Mouse (Mus musculus) induced T-regulatory cell, adult 2 months (primary cell): ENCODE results near the gene Rapgef6.
"Not testable (repeated sequence)": the region's sequence is repeated elsewhere in the genome, so short reads cannot be mapped to it uniquely, and the experiment has no call there.

Experiments used
- DNase-seq: peaks from one replicate; pipeline ENCODE4 v3.0.0-alpha.2; 2012; ENCODE audit warnings: low read depth

Gene Rapgef6

DNA sequence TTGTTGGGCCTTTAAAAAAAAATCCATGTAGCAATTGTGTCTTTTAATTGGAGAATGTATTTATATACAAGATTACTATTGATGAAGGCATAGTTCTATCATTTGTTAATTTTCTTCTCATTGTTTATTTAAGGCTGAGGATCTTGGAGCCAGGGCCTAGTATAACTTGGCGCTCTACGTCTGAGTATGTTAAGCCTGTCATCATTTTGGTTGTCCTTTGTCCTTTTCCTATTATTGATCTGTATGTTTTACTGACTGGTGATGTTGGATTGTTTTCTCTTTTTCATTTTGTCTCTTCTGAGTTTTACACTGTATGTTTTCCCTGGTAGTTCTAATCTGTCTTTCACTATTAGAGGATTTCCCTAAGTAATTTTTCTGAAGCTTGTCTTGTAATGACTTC lies 52.1 kb downstream of the Rapgef6 start:
- no peak for DNase-seq

- DNase-seq, result no peak
Measured at GRCm38 (mm10) chr11:54592585-54592984, 69.9 kb downstream of the Rapgef6 start.

GRCm38 (mm10) chr11:54594049-54594448 lies 71.4 kb downstream of the Rapgef6 start:
- DNase-seq, result no peak

GRCm38 (mm10) chr11:54595053-54595452 lies 72.4 kb downstream of the Rapgef6 start:
- no peak for DNase-seq

GRCm38 (mm10) chr11:54595905-54596555 lies 73.4 kb downstream of the Rapgef6 start:
- no peak for DNase-seq

DNA sequence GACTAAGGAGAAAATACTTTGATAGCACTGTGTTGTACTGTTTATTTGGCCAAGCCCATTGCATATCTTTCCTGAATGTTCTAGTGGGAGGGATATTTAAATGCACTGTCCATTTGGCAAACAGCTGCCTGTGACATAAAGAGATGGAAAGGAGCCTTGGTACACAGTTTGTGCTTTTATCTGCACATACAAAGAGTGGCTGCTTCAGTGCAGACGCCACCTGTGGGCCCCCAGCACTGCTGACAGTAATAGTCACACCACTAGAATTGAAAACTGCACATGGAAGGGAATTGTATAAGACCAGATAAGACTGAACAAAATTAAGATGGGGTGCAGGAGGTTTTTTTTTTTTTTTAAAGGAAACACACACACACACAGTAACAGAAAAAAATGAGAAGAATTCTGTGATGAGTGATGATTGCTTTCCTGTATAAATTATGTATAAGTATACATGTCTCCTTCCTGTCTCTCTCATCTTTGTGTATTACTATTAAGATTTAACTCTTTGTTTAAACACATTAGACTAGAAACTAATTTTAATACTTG lies 75.3 kb downstream of the Rapgef6 start:
- DNase-seq, result no peak

GRCm38 (mm10) chr11:54601121-54601520 lies 78.5 kb downstream of the Rapgef6 start:
- no peak for DNase-seq

- not testable (repeated sequence) for DNase-seq
Measured at GRCm38 (mm10) chr11:54602764-54603163, 80.1 kb downstream of the Rapgef6 start.

- DNase-seq, result no peak
Measured at GRCm38 (mm10) chr11:54604415-54604814, 81.8 kb downstream of the Rapgef6 start.

- no peak for DNase-seq
Measured at GRCm38 (mm10) chr11:54613628-54614027, 91.0 kb downstream of the Rapgef6 start.

DNA sequence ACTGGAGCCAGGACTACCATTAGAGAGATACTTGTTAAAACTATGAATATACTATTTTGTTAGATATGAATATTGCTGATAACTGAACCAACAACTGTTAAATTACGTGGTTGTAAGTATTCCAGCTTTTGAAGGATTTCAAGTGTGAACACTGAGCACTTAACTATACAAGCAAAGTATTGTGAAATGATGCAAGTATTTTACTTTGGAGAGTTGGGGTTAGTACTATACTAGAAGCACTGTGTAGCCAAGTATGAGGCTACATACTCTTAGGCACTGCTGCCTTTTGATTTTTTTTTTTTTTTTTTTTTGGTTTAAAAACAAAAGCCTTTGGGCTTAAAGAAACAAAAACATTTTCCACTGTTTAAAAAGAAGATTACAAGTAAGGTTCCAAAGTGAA lies 91.9 kb downstream of the Rapgef6 start:
- DNase-seq, result no peak

GRCm38 (mm10) chr11:54618841-54619240 lies 96.2 kb downstream of the Rapgef6 start:
- no peak for DNase-seq

DNA sequence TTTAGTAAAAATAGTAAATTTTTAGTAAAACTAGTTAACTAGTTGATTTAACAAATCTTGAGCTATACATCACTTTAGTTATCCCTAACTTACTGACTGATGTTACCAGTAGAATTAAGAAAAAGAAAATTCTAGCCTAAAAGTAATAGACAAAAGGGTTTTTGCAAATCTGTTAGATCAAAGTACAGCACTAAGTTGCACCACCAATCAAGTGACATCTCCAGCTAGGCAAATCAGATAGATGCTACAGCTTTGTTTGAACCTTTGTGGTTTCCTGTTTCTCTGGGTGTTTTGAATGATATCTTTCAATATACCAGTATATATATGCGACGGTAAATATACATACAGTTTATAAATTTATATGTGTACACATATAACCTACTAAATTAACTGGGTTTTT lies 99.1 kb downstream of the Rapgef6 start:
- peak; percentile 69 for DNase-seq

DNA sequence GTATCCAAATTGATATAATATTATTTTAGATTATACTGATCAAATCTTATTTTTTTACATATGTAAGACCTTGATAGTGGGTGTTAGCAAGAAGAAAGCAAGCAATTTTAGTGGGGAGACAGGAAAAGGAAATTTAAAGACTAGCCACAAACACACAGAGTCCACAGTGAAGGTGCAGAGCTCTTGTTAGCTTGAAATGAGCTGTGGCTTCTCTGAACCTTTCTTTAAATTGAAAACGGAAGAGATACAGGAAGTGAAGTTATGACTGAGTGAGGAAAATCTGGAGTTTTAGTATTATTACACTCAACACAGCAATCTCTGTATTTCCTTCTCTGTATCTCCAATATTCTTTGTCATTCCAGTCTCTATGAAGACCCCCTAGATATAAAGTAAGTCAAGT lies 104.3 kb downstream of the Rapgef6 start:
- DNase-seq, result peak; percentile 66

DNA sequence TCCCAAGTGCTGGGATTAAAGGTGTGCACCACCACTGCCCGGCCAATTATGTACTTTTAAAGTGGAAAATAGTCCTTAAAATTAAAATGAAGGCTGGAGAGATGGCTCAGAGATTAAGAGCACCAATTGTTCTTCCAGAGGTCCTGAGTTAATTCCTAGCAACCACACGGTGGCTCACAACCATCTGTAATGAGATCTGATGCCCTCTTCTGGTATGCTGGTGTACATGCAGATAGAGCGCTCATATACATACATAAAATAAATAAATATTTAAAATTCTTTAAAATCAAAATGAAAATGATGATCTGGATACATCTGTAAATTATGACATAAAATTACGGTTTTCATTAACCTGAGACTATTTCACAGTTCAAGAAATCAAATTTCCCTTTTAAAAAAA lies 123.8 kb downstream of the Rapgef6 start:
- no peak for DNase-seq

GRCm38 (mm10) chr11:54648573-54648972 lies 125.9 kb downstream of the Rapgef6 start:
- DNase-seq, result no peak

DNA sequence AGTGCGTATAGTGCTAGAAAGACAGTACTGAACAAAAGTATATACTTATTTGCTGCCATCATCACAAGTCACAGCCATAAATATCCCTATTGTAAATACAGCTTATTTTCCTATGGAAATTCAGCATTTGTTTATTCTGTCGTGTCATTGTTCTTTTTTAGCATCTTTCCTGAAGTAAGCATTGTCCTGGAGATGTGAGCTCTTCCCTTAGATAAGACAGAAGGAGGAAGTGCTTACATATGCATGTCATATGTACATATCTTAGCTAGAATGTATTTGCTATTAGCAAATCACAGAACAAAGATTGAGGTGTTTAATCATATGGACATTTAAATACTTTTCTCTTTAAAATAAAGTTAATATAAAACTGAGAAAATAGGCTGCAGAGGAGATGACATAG lies 132.8 kb downstream of the Rapgef6 start:
- no peak for DNase-seq

DNA sequence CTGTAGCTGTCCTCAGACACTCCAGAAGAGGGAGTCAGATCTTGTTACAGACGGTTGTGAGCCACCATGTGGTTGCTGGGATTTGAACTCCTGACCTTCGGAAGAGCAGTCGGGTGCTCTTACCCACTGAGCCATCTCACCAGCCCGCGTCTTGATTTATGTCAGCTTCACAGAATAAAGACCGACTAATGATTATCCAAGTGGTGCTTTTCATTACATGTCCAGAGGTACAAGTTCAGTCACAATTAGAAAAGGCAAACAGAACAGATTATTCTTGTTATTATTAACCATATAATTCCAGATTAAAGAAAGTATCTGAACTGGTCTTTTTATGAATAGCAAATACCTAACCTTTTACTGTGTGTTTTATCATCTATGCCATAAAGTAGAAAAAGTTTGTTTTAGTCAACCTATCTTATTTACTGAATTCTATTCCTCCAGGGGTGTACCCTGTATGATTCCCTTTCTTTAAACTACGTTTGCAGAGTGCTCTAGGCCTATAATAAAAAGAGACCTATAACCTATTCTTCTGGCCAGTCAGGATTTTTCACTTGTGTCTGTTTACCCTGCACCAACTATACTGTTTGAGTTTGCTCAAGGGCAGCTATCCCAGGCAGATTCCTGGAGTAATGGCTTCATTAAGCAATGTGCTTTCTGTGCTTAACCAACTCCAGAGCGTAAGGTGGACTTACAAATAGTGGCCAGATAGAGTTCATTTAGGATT lies 151.1 kb downstream of the Rapgef6 start:
- DNase-seq, result no peak

DNA sequence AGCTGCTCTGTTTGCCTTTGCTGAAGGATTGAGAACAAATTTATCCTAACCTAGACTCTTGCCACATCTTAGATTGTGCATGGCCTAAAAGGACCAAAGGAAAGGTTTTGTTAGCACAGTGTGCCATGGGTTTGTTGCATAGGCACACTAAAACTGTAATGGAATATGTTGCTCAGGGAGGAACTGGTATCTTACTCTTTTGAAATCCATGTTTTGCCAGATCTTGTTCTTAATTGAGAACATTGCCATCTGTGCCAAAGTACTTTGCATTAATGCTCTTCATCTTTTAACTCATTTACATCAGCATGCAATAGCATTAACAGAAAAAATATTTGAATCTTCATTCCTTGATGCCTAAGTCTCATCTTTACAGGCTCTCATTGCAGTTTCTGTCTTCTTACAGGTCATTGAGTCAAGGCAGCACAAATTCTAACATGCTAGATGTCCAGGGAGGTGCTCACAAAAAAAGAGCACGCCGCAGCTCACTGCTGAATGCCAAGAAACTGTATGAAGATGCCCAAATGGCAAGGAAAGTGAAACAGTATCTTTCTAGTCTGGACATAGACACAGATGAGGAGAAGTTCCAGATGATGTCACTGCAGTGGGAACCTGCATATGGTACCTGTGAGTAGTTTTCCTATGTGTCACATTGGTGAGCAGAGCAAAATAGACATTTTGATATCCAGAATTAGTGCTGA lies 153.3 kb downstream of the Rapgef6 start:
- no peak for DNase-seq

- DNase-seq, result no peak
Measured at GRCm38 (mm10) chr11:54679141-54679540, 156.5 kb downstream of the Rapgef6 start.

DNA sequence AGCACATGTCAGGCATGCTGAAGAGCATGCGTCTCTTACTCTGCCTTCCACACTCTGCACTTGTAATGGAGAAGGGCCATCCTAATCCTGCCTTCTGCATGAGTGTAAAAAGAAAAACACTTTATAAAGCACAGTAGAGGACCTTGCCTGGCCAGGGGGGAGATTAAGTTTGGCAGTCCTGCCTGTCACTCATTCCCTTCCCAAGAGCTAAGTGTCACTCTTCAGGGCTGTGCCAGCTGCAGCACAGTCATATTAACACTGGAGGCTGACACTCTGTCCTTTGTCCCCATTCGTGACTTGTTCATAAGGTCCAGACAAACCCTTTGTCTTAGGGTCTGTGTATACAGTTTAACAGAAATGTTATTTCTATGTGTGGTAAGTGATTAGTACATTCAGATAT lies 162.2 kb downstream of the Rapgef6 start:
- DNase-seq, result no peak

DNA sequence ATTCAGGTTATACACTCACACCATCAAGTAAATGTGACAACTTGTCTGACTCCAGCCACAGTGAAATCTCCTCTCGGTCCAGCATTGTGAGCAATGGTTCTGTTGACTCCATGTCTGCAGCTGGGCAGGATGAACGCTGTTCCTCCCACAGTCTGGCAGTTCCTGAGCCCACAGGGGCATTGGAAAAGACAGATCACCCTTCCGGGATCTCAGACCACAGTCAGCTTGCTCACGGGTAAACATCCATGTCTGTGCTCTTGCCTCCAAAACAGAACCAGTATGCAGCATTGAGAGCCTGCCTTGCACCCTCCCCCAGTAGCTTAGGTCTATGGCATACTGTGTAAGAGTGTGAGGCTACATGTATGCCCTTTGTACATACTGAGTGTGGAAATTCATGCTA lies 167.5 kb downstream of the Rapgef6 start:
- DNase-seq, result no peak

DNA sequence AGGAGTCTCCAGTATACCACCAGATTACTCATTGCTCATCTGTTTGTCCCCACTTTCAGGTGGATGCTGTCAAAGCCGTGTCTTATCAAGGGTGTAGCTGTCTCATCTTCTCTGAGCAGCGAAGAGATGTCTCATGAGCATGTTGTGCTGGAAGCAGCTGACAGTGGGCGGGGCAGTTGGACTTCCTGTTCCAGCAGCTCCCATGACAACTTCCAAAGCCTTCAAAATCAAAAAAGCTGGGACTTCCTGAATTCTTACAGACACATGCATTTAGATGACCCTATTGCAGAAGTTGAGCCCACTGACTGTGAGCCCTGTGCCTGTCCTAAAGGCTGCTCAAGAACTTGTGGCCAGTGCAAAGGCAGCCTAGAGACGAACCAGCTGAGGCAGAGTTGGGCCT lies 168.5 kb downstream of the Rapgef6 start:
- no peak for DNase-seq
